Mouse (Mus musculus) left cerebral cortex, adult 2 months (tissue): Measurements from ENCODE around the gene Med15. TPM values are rescaled to one million over a fixed set of nuclear protein-coding genes. Genes with fewer than 3 reads are reported as not detected.
A peak's percentile ranks its signal among the peaks of the same experiment; 100 is the strongest.
"Not testable (repeated sequence)": the region's sequence is repeated elsewhere in the genome, so short reads cannot be mapped to it uniquely, and the experiment has no call there.

ENCODE experiments used
- DNase-seq, 2 experiments: peaks; one replicate each; pipeline ENCODE4 v3.0.0; 2021 to 2022; ENCODE audit warnings: low spot score in 2 of 2, mixed read lengths in 1 of 2; ENCODE audit errors: extremely low spot score in 1 of 2
- H3K27ac ChIP-seq: fragments of 200-600 bp; 2 replicates; pipeline ENCODE4 v1.8.1; 2022
- H3K4me3 ChIP-seq: fragments of 200-600 bp; 2 replicates; pipeline ENCODE4 v1.8.1; 2022
- CTCF ChIP-seq: fragments of 200-600 bp; IDR thresholded peaks from 2 replicates; pipeline ENCODE4 v1.8.1; 2022; ENCODE audit warnings: antibody characterized with exemption, mild to moderate bottlenecking, moderate library complexity
- intact Hi-C: fragments of 180-260 bp; cut with DNase I; formaldehyde crosslinking; loops from one replicate; pipeline ENCODE4 v1.15.1; 2025
- total RNA-seq, 2 experiments: library from RNA; stranded (reverse); gene quantifications; 2 replicates each; pipeline ENCODE4 v1.2.3; 2021

Med15 gene
- total RNA-seq, 2 experiments from 2014 or later = 76.9 to 83.4 TPM

GRCm38 (mm10) chr16:17632580-17632979, 100.1 kb downstream of the Med15 start:
- TF ChIP-seq CTCF = no peak
- intact Hi-C loops = no loop called here
- Histone ChIP-seq H3K27ac (no peak overlapping the region), H3K4me3 (no peak overlapping the region)
- no peak for DNase-seq

- no peak overlapping the region for H3K27ac ChIP-seq
- DNase-seq = no peak
- intact Hi-C loops = no loop called here
- no peak overlapping the region for H3K4me3 ChIP-seq
- no peak for TF ChIP-seq CTCF
Observed at GRCm38 (mm10) chr16:17626269-17626555, 106.5 kb downstream of the Med15 start.

- no peak for DNase-seq
- intact Hi-C loops = no loop called here
- no peak overlapping the region for H3K4me3 ChIP-seq
- TF ChIP-seq CTCF = peak; percentile 61
- H3K27ac ChIP-seq = no peak overlapping the region
Observed at GRCm38 (mm10) chr16:17625488-17626268, 107.0 kb downstream of the Med15 start.

GRCm38 (mm10) chr16:17621936-17622335, 110.8 kb downstream of the Med15 start:
- DNase-seq = no peak
- TF ChIP-seq CTCF = no peak
- H3K27ac ChIP-seq = no peak overlapping the region; the same call in 1 of the 2 replicates
- no peak overlapping the region for H3K4me3 ChIP-seq
- intact Hi-C loops = loop anchor here (5.0 kb wide), 1 partner anchor 215 kb away; the partner anchor contains the start of genes Pi4ka and Snap29

GRCm38 (mm10) chr16:17619198-17620105, 113.2 kb downstream of the Med15 start, which contains the start of gene Smpd4:
Gene Smpd4, plus strand, starts transcription at chr16:17619354.
- intact Hi-C loops = loop anchor here (2.0 to 5.0 kb wide), 2 partner anchors 61 to 212 kb away; partner anchors contain the start of genes Pi4ka and Snap29

GRCm38 (mm10) chr16:17617922-17618565, 114.6 kb downstream of the Med15 start:
- H3K27ac ChIP-seq = no peak overlapping the region
- no peak overlapping the region for H3K4me3 ChIP-seq
- peak; percentile 38 to 62 for DNase-seq
- intact Hi-C loops = loop anchor here (2.0 kb wide), 1 partner anchor 59 kb away; no protein-coding TSS in a partner anchor
- peak; percentile 73 for TF ChIP-seq CTCF

More at GRCm38 (mm10) chr16:17619198-17620105, 113.2 kb downstream of the Med15 start, which contains the start of gene Smpd4:
- peak within 1 kb of the TSS; percentile 74 for H3K27ac ChIP-seq
- DNase-seq = peak; percentile 87 to 95
- TF ChIP-seq CTCF = no peak
- peak within 1 kb of the TSS; percentile 99 for H3K4me3 ChIP-seq

GRCm38 (mm10) chr16:17616212-17616611, 116.5 kb downstream of the Med15 start:
- no peak for TF ChIP-seq CTCF
- intact Hi-C loops = no loop called here
- Histone ChIP-seq H3K27ac (no peak overlapping the region), H3K4me3 (no peak overlapping the region)
- no peak for DNase-seq

- H3K4me3 ChIP-seq, intact Hi-C loops, H3K27ac ChIP-seq, DNase-seq: not testable (repeated sequence)
- peak; percentile 67 for TF ChIP-seq CTCF
Observed at GRCm38 (mm10) chr16:17614740-17615139, 118.0 kb downstream of the Med15 start.

GRCm38 (mm10) chr16:17611383-17611782, 121.3 kb downstream of the Med15 start:
- Histone ChIP-seq H3K27ac (no peak overlapping the region), H3K4me3 (no peak overlapping the region)
- intact Hi-C loops = no loop called here
- TF ChIP-seq CTCF = no peak; the same call in 1 of the 2 replicates
- no peak for DNase-seq

GRCm38 (mm10) chr16:17605684-17606083, 127.0 kb downstream of the Med15 start:
- intact Hi-C loops = no loop called here
- DNase-seq = peak in 1 of 2 experiments; percentile 18
- no peak for TF ChIP-seq CTCF
- Histone ChIP-seq H3K27ac (no peak overlapping the region), H3K4me3 (no peak overlapping the region)

- intact Hi-C loops = no loop called here
- no peak for TF ChIP-seq CTCF
- Histone ChIP-seq H3K4me3 (no peak overlapping the region), H3K27ac (no peak overlapping the region)
- no peak for DNase-seq
Observed at GRCm38 (mm10) chr16:17604941-17605340, 127.8 kb downstream of the Med15 start.

Other genes with a start within 250 kb of the Med15 start
- gene Aifm3, start 243.3 kb downstream of the Med15 start, total RNA-seq = 100 to 1,000 TPM; 148 to 171 TPM
- 100 to 1,000 TPM; 182 to 193 TPM for gene Lztr1, start 224.2 kb downstream of the Med15 start, total RNA-seq
- gene Thap7, start 201.8 kb downstream of the Med15 start, total RNA-seq = 10 to 100 TPM; 42.3 to 43.1 TPM
- 1 to 10 TPM in 1 of 2 experiments, under 1 TPM in 1; 0.68 to 1.1 TPM for gene Lrrc74b, start 171.6 kb downstream of the Med15 start, total RNA-seq
- 1 to 10 TPM in 1 of 2 experiments, under 1 TPM in 1; 0.68 to 1.0 TPM for gene P2rx6, start 171.0 kb downstream of the Med15 start, total RNA-seq
- gene Slc7a4, start 149.7 kb downstream of the Med15 start, total RNA-seq = 10 to 100 TPM; 82.7 to 83.0 TPM
- gene Smpd4, start 113.5 kb downstream of the Med15 start, total RNA-seq = 10 to 100 TPM; 73.7 to 82.8 TPM
- 10 to 100 TPM; 22.9 to 26.2 TPM for gene Ccdc74a, start 86.4 kb downstream of the Med15 start, total RNA-seq
- 10 to 100 TPM; 84.9 to 86.0 TPM for gene Klhl22, start 26.7 kb upstream of the Med15 start, total RNA-seq
- gene Scarf2, start 64.4 kb upstream of the Med15 start, total RNA-seq = 1 to 10 TPM; 2.8 to 5.9 TPM
- 1 to 10 TPM; 3.4 to 4.1 TPM for gene B830017H08Rik, start 100.2 kb upstream of the Med15 start, total RNA-seq
- 10 to 100 TPM; 12.2 to 16.4 TPM for gene Car15, start 105.5 kb upstream of the Med15 start, total RNA-seq
- 1 to 10 TPM; 2.3 to 3.2 TPM for gene Gm20518, start 158.8 kb upstream of the Med15 start, total RNA-seq
- gene Tssk1, start 161.3 kb upstream of the Med15 start, total RNA-seq = not detected
- gene Dgcr2, start 165.7 kb upstream of the Med15 start, total RNA-seq = 10 to 100 TPM; 93.2 to 99.7 TPM
- gene Tssk2, start 165.7 kb upstream of the Med15 start, total RNA-seq = not detected
- 10 to 100 TPM; 27.8 to 31.8 TPM for gene Ess2, start 178.5 kb upstream of the Med15 start, total RNA-seq
- not detected for gene Gsc2, start 182.2 kb upstream of the Med15 start, total RNA-seq
- gene Slc25a1, start 195.3 kb upstream of the Med15 start, total RNA-seq = 10 to 100 TPM; 39.2 to 43.9 TPM
- gene Vpreb2, start 247.5 kb upstream of the Med15 start, total RNA-seq = not detected